Mouse (Mus musculus): ENCODE results near the gene Arhgef18. TPM values are rescaled to one million over a fixed set of nuclear protein-coding genes. Genes with fewer than 3 reads are reported as not detected.

Arhgef18 gene
- total RNA-seq, 2 experiments from 2014 or later, result 9.4 to 9.6 TPM

GRCm38 (mm10) chr8:3492901-3493844 lies 100.4 kb downstream of the Arhgef18 start, which contains the start of gene Zfp358:
Gene Zfp358, plus strand, starts transcription at chr8:3493138.
- intact Hi-C loops (cut with DNase I; ENCODE audit: low total_unique reads), result no loop called here

GRCm38 (mm10) chr8:3493845-3494208 lies 101.0 kb downstream of the Arhgef18 start:
- intact Hi-C loops (cut with DNase I; ENCODE audit: low total_unique reads), result no loop called here
- DNase-seq, result no peak

More at GRCm38 (mm10) chr8:3492901-3493844, 100.4 kb downstream of the Arhgef18 start, which contains the start of gene Zfp358:
- peak; percentile 85 for DNase-seq

GRCm38 (mm10) chr8:3495578-3496427 lies 103.0 kb downstream of the Arhgef18 start:
- no peak for DNase-seq
- intact Hi-C loops (cut with DNase I; ENCODE audit: low total_unique reads), result no loop called here

- intact Hi-C loops (cut with DNase I; ENCODE audit: low total_unique reads), result no loop called here
- no peak for DNase-seq
Measured at GRCm38 (mm10) chr8:3496428-3496748, 103.6 kb downstream of the Arhgef18 start.

GRCm38 (mm10) chr8:3498583-3498982 lies 105.8 kb downstream of the Arhgef18 start:
- intact Hi-C loops (cut with DNase I; ENCODE audit: low total_unique reads), result no loop called here
- no peak for DNase-seq

- intact Hi-C loops (cut with DNase I; ENCODE audit: low total_unique reads), result no loop called here
- DNase-seq, result no peak
Measured at GRCm38 (mm10) chr8:3499751-3500150, 106.9 kb downstream of the Arhgef18 start.

- DNase-seq, result peak; percentile 98
- intact Hi-C loops (cut with DNase I; ENCODE audit: low total_unique reads), result no loop called here
Measured at GRCm38 (mm10) chr8:3500235-3501090, 107.7 kb downstream of the Arhgef18 start, which contains the start of gene Mcoln1. Gene Mcoln1, plus strand, starts transcription at chr8:3500457.

GRCm38 (mm10) chr8:3502217-3502616 lies 109.4 kb downstream of the Arhgef18 start:
- DNase-seq, result no peak
- intact Hi-C loops (cut with DNase I; ENCODE audit: low total_unique reads), result no loop called here

Other genes with a start within 250 kb of the Arhgef18 start
- 10 to 100 TPM; 40.4 to 41.4 TPM for gene Insr, start 113.4 kb upstream of the Arhgef18 start, total RNA-seq (2021)
- gene A430078G23Rik, start 39.6 kb upstream of the Arhgef18 start, total RNA-seq (2021), result under 1 TPM; 0.06 to 0.11 TPM
- gene Pex11g, start 74.7 kb downstream of the Arhgef18 start, total RNA-seq (2021), result 1 to 10 TPM; 2.4 to 2.7 TPM
- gene Tex45, start 77.9 kb downstream of the Arhgef18 start, total RNA-seq (2021), result not detected
- 10 to 100 TPM; 16.5 to 17.6 TPM for gene Zfp358, start 100.1 kb downstream of the Arhgef18 start, total RNA-seq (2021)
- 10 to 100 TPM; 16.5 to 17.4 TPM for gene Mcoln1, start 107.5 kb downstream of the Arhgef18 start, total RNA-seq (2021)
- gene Pnpla6, start 122.4 kb downstream of the Arhgef18 start, total RNA-seq (2021), result 10 to 100 TPM in 1 of 2 experiments, 1 to 10 TPM in 1; 7.9 to 11.1 TPM
- not detected for gene C330021F23Rik, start 175.0 kb downstream of the Arhgef18 start, total RNA-seq (2021)
- under 1 TPM; 0.55 to 0.78 TPM for gene Camsap3, start 194.3 kb downstream of the Arhgef18 start, total RNA-seq (2021)
- 10 to 100 TPM; 11.0 to 12.5 TPM for gene Xab2, start 228.3 kb downstream of the Arhgef18 start, total RNA-seq (2021)
- gene Pet100, start 228.5 kb downstream of the Arhgef18 start, total RNA-seq (2021), result 10 to 100 TPM; 78.8 to 79.7 TPM
- gene Pcp2, start 232.5 kb downstream of the Arhgef18 start, total RNA-seq (2021), result under 1 TPM in 1 of 2 experiments, not detected in 1; 0.51 TPM
- 1 to 10 TPM; 1.6 to 3.8 TPM for gene Stxbp2, start 237.9 kb downstream of the Arhgef18 start, total RNA-seq (2021)